Mouse (Mus musculus) ES-Bruce4 (cell line): ENCODE results near the gene Gabpa.

Source experiments
- CTCF ChIP-seq: IDR thresholded peaks from one replicate; pipeline ENCODE4 v1.8.1; 2011; ENCODE audit warnings: low read depth, low read length
- POLR2A ChIP-seq: IDR thresholded peaks from one replicate; pipeline ENCODE4 v1.8.1; 2011; ENCODE audit warnings: low read length; ENCODE audit not compliant: insufficient read depth

GRCm38 (mm10) chr16:84902995-84903394 is 68.3 kb downstream of the Gabpa start:
- no peak for TF ChIP-seq POLR2A
- TF ChIP-seq CTCF, result no peak
